Mouse (Mus musculus): Measurements from ENCODE around the gene Arhgef39.
A peak's percentile ranks its signal among the peaks of the same experiment; 100 is the strongest.

Arhgef39 gene

DNA sequence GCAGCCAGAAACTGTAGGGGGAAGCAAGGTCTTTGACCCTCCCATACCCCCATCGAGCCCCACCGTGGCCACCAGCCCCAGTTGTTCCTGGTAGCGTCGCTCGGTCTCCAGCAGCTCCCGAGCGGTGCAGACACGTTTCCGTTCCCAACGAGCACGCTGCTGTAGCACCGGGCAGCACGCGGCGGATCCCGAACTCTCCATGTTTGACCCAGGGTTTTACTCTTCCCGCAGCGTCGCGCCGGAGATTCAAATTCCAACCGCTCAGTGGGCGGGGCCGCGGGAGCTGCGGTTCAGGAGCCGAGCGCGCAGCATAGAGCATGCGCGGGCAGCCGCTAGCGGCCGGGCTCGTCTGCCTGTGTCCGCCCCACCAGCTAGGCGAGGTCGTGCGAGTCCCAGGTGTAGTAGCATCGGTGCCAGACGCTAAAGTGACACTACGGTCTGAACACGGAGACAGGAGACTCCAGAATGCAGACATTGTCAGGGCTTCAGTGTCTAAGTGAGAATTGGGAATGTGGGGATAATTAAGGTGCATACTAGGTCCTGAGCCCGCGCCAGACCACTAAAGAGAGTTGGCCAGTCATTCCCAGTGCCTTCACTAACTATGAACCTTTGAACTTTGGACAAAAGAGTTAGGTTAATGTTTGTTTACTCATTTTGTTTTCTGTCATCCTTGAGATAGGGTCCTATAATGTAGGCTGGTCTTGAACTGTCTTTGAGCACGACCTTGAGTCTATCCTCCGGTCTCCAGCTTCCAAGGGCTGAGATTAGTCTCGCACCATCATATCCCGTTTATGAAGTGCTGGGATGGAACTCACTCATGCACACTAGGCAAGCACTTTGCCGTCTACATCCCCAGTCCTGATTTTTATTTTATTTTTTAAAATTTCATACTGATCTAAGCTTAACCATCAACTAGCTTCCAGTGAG, at the start of gene Arhgef39:
Gene Arhgef39 (minus strand): TSS at position 289 of the 927 bp plus-strand sequence.
- peak; percentile 73 to 77 for DNase-seq (ENCODE audit: low spot score in 2 of 2)

DNA sequence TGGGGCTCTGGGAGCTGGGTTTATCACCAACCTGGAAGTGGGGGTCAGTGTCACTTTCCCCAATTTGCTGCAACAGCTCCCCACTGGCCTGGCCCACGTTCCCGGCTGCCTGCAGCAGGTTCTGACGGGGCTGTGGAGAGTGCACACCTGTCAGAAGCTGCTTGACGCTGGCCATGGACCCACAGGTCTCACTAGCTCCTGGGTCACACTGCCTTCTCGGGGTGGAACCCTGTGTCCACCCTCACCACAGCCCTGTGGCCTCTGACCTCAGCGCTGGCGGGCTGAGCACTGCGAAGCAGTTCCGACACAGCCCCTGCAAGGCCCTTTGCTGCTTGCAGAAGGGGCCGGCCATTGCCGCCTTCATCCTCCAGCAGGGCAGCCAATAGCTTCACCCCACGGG, 49.6 kb upstream of the Arhgef39 start:
- DNase-seq (ENCODE audit: low spot score in 2 of 2): no peak

DNA sequence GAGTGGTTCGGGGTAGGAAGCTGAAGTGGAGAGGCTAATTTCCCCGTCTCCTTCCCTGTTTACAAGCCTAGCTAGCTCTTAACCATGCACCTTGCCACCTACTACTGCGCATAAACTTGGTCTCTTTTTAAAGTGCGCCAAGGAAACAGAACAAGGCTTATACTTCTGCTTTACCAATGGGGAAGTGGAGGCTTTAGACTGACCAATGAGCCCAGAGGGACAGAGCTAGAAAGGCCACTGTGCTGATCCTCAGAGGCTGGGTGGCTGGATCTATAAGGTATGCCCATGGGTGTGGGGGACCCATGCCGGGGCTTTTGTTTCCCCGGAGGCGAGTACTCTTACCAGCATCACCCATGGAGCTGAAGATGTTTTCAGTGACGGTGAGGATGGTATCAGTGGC, 47.7 kb upstream of the Arhgef39 start:
- DNase-seq (ENCODE audit: low spot score in 2 of 2): no peak

DNA sequence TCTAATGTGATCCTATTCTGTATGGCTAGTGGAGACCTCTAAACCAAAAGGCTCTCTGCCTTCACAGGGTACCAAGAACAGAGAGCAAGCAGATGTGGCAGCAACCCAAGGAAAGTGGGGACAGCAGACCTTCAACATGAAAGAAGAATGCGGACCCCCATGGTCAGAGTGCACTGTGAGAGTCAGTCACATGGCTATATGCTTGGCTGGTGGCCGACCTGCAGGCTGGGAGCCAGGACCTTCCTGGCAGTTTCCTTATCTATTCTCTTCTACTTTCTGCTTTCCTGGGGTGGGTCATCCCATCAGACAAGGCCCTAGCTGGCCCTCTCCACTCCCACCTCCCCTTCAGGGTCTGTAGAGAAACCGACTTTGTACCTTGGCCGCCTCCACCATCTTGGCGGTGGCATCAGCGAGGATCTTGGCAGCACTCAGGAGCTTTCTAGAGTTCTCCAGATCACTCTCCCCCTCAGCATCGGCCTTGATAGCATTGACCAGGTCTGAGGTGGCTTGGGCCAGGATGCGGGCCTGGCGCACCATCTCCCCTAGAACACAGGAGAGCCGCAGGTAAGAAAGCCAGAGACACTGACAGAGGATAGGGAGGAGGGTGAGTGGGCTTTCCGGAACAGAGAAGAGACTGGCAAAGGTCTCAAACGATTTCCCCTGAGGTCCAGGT, 47.0 kb upstream of the Arhgef39 start:
- no peak for DNase-seq (ENCODE audit: low spot score in 2 of 2)

DNA sequence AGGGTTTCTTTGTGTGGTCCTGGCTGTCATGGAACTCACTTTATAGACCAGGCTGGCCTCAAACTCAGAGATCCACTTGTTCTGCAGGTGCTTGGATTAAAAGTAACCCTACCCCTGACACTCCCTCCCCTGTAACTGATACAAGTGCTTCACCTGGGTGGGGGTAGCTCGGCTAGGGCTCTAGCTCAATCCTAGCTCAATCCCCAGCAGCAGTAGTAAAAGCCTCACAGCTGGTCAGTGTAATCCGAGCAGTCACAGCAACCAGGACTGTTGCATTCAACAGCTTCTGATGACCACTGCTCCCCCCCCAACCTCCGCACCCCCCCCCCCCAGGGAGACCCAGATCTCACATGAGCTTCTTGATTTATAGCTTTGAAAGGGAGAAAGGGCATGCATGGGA, 42.5 kb upstream of the Arhgef39 start:
- no peak for DNase-seq (ENCODE audit: low spot score in 2 of 2)

DNA sequence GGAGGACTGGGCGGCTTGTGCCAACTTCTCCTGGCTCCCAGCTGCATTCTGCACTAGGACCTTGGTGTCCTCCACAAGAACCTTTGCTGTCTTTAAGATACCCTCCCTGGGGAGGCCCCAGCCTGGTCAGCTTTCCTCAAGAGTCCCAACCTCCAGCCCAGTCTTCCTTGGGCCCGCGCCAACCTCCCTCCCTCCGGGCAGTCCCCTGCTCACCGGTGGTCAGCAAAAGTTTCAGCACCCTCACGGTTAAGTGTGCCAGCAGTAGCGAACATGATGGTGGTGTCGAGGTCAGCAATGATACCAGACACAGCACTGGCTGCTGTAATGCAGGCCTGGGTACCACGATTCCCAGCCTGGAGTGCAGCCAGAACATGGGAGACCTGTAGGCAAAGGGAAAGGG, 36.5 kb upstream of the Arhgef39 start:
- DNase-seq (ENCODE audit: low spot score in 2 of 2): no peak

DNA sequence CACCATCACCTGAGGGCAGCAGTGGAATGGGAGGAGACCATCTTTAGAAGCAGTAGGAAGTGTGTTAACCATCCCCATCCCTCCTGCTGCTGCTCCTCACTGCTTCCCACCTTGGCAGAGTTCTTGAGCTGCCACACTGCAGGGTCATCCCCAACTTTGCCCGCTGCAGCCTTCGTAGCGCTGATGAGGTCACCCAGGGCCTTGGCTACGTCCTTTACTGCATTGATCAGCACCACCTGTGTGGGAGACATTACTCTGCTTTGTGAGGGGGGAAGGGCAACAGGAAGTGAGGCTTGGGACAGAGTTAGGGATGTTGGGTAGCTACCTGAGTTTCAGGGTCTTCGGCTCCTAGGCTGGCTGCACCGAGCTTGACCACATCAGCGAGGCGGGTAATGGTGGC, 36.1 kb upstream of the Arhgef39 start:
- DNase-seq (ENCODE audit: low spot score in 2 of 2): no peak

DNA sequence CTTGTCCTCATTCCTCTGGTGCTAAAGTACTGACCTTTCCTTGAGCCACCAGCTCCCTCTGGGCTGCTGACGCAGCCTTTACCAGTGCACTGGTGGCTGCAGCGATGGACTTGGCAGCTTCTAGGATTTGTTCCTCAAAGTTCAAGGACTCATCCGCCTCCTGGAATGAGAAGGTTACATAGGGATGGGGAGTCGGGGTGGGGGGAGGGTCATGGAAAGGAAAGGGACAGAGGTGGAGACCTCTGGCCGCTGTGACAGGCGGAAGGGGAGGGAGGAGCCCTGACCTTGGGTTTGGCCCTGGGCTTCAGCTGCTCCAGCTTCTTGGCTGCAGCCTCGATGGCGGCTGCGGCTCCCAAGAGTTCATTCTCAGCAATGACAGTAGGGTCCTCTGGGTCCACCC, 33.8 kb upstream of the Arhgef39 start:
- DNase-seq (ENCODE audit: low spot score in 2 of 2): no peak

DNA sequence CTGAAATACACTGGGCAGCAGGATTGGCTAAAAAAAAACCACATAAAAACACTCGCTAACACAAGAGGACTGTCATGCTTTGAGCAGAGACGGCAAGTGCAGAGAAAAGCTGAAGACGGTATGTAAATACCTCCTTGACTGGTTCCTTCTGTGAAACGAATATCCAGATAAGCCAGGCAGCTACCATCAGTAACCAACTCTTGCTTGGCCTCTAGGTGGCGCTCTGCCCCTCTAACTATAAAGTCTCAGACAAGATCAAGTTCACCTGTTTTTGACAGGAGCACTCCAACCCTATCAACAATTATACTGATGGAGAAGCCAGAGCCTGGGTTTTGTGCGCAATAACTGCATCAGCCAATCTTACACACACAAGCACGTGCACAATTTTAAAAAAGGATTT, 31.1 kb upstream of the Arhgef39 start:
- peak in 1 of 2 experiments; percentile 70 for DNase-seq (ENCODE audit: low spot score in 2 of 2)

DNA sequence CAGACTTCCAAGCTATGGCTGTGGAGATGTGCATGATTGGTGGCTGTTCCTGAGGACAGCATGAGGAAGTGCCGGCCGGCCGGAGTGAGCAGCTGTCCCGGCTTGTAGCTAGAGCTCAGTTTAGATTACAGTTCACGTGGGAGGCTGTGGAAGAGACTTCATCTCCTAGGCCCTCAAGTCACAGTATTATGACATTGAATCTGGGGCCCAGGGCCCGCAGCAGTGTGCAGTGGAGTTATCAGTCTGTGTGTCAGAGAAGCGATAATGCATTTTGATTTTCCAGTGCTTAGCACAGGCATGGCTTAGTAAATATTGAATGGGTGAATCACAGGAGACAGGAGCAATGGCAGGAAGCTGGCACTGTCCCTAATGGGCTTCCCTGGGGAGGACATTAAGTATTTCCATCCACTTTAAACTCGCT, 30.6 kb upstream of the Arhgef39 start:
- DNase-seq (ENCODE audit: low spot score in 2 of 2): no peak

DNA sequence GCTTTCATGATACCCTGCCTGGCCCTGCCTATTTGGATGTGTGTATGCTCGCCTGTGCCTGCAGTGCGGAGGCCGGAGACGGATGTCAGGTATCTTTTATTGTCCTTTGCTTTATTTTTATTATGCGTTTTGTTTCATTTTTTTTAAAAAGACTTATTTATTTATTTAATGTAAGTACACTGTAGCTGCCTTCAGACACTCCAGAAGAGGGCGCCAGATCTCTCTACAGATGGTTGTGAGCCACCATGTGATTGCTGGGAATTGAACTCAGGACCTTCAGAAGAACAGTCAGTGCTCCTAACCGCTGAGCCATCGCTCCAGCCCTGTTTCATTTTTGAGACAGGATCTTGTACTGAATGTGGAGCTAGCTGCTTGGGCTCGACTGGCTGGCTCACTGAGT, 29.0 kb upstream of the Arhgef39 start:
- DNase-seq (ENCODE audit: low spot score in 2 of 2): no peak

DNA sequence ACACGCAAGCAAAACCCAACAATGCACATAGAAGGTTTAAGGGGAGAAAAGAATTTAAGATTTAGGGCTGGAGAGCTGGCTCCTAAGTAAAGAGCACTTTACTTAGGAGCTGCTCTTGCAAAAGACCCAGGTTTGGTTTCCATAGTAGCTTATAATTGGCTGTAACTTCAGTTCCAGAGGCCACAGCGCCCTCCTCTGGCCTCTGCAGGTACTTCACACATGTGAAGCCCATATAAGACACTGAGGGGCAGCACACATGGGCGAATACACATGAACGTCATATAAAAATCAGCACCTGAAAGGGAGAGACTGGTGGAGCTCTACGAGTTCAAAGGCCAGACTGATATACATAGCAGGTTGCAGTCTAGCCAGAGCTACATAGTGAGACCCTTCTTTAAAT, 28.4 kb upstream of the Arhgef39 start:
- no peak for DNase-seq (ENCODE audit: low spot score in 2 of 2)

DNA sequence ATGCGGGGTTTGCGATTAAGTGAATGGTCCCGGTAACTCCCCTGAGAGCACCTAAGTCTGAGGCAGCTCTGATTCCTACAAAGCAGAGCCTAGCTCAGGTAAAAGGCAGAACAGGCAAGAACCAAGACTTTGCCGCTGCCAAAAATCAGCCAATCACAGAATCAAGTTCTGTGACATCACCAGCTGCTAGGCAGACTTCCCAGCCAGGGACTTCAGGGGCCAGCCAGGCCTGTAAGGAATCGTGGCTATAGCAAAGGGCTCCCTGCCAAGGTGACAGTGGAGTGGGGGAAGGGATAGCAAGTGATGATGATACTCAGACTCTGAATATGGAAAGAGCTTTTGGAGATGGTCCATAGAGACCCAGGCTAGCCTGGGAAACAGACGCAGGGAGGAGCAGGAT, 20.5 kb upstream of the Arhgef39 start:
- DNase-seq (ENCODE audit: low spot score in 2 of 2): peak; percentile 86 to 89

DNA sequence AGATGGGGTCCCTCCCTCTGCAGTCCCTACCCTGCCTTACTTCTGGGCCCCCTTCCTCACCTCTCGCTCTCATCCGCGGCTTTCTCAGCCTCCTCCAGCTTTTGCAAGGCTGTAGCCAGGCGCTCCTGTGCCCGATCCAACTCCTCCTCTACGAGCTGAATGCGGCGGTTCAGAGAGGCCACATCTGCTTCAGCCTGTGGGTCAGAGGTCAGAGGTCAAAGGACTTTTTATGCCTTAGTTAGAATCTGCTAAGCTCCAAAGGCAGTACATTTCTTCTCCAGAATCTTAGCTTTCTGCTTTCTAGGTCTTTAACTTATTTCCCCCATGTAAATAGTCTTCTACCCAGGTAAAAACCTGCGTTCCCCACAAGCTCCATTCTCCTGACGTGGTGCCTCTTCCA, 20.1 kb upstream of the Arhgef39 start:
- DNase-seq (ENCODE audit: low spot score in 2 of 2): no peak

DNA sequence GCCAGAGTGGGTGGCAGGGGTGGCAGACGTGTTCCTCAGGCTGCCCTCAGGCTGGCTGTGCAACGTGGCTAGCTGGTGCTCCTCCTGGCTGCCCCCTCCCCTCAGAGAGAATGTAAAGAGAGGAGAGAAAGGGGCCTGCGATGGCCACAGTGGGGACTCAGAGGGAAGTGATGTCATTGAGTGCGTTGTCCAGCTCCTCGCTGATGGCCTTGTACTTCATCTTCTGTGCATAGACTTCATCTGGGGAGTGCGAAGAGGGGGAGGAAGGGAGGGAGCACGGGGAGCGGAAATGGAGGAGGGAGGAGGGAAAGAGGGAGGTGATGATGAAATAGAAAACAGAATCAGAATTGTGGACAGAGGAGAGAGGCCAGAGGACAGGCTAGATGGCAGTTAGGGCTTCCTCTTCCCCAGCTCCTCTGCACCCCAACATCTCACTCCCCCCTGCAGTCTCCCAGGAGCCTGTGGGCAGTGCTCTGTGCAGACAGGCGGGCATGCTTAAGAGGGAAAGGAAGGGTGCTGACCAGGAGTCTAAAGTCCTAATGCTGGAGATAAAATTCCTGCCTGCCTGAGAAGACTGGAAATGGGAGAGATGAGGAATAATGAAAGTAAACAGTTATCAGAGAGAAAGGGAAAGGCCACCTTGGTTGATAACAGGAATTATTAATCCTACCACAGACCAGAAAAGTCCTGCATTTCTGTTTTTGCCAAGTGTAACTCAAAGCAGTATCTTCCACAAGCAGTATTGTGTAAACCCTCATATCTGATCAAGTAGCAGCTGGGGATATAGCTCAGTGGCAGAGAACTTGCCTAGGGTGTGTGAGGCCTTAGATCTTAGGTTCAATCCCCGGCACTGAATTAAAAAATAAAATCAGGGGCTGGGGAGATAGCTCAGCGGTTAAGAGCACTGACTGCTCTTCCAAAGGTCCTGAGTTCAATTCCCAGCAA, 16.5 kb upstream of the Arhgef39 start:
- no peak for DNase-seq (ENCODE audit: low spot score in 2 of 2)

DNA sequence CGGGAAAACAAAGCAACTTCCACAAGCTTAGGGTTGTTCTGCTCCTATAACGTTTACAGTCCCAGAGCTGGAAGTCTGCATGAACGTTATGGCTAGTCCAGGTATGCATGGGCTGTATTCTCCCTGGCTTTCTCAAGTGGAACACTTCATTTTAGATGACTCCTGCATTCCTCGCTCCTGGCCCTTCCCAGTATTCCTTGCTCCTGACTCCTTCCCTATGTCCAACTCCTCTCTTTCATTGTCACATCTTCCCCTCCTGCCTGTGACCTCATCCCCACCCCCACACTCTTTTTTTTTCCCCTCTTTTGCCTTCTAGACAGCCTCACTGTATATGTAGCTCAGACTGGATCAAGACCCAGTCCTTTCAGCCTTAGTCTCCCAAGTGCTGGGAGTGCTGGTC, 14.3 kb upstream of the Arhgef39 start:
- DNase-seq (ENCODE audit: low spot score in 2 of 2): no peak

DNA sequence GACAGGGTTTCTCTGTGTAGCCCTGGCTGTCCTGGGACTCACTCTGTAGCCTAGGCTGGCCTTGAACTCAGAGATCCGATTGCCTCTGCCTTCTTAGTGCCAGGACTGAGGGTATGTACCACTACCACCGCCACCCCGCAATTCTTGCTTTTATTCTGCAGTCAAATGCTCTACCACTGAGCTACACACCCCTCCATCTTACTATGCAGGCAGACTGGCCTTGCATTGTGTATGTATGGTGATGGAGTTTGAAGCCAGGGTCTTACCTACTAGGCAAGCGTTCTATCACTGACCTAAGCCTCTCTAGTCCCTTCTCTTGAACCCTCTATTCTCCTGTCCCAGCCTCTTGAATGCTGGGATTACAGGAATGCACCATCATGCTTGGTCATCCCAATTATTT, 13.8 kb upstream of the Arhgef39 start:
- DNase-seq (ENCODE audit: low spot score in 2 of 2): no peak

DNA sequence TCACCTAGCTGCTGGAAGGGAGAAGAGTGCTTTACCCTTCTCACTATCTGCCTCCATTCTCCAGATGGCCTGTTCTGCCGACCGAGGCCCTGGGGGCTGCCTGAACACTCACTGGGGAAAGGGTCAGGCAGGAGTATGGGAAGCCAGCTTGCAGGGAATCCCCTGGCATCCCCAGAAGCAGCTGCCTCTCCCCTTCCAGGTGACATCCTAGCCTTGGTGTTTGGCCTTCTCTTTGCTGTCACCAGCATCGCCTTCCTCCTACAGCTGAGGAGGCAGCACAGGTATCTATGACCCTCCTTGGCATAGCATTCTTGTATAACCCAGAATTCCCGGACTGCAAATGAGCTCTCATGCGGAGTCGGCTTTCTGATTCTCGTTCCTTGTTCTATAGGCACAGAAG, 13.2 kb upstream of the Arhgef39 start:
- DNase-seq (ENCODE audit: low spot score in 2 of 2): no peak

DNA sequence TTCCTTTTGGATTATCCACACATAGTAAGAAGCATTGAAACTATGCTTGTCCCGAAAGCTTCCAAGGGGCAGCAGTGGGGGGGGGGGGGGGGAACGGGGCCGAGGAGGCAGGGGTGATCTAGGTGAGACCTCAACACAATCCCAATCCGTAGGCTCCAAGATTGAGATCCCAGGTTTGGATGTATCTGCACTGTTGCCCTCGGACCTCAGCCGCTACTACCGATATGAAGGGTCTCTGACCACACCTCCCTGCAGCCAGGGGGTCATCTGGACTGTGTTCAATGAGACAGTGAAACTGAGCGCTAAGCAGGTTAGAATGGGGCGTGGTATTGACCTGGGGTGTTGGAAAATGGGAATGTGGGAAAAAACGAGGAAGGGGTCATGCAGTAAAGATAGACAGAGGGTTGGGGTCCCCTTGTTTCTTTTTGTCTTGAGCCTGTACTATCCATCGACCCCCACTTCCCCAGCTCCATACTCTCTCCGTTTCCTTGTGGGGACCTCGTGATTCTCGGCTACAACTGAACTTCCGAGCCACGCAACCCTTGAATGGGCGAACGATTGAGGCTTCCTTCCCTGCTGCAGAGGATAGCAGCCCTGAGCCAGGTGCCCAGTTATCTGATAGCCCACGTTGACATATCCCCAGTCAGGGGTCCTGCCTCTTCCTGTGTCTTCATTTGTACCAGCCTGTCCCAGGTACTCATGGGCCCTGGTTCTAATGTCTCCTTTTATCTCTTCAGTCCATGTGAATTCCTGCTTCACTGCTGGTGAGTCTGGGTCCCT, 12.4 kb upstream of the Arhgef39 start:
- no peak for DNase-seq (ENCODE audit: low spot score in 2 of 2)

DNA sequence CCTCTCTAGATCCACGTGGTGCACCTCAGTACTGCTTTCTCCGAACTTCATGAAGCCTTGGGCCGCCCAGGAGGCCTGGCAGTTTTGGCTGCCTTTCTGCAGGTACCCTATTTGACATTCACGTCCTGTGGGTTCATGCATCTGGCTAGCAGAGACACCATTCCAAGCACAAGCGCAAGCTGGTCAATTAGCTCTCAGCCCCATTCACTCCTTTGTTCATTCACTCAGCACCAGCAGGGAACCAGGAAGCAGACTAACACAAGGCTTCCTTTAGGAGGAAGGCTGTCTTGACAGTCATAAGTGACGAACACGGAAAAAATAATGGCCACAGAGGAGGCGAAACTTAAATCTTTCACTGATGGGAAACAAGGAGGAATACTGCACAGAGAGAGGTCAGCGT, 9.6 kb upstream of the Arhgef39 start:
- no peak for DNase-seq (ENCODE audit: low spot score in 2 of 2)

DNA sequence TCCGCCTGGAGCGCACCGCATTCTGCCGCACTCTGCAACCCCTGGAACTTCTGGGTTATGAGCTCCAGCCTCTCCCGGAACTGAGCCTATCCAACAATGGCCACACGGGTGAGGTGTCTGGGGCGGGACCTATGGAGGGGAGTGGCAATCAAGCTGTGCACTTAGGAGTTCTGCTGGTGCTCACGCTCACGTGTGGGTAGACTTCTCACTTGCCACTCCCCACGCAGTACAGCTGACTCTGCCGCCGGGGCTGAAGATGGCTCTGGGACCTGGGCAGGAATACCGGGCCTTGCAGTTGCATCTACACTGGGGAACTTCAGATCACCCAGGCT, 9.1 kb upstream of the Arhgef39 start:
- DNase-seq (ENCODE audit: low spot score in 2 of 2): peak in 1 of 2 experiments; percentile 60

All from urinary bladder, postnatal 36 days (tissue).